Mouse (Mus musculus) urinary bladder, postnatal 4 days (tissue): Measurements from ENCODE around the gene Tapbpl.
"Not testable (repeated sequence)": the region's sequence is repeated elsewhere in the genome, so short reads cannot be mapped to it uniquely, and the experiment has no call there.

ENCODE experiments used
- DNase-seq, 2 experiments: peaks; one replicate each; pipeline ENCODE4 v3.0.0; 2021 to 2022; ENCODE audit warnings: low spot score in 2 of 2

Tapbpl gene

GRCm38 (mm10) chr6:125231117-125232044 is at the start of gene Tapbpl:
TSS of gene Tapbpl (minus strand) at chr6:125231860.
- peak in 1 of 2 experiments; percentile 44 for DNase-seq

DNA sequence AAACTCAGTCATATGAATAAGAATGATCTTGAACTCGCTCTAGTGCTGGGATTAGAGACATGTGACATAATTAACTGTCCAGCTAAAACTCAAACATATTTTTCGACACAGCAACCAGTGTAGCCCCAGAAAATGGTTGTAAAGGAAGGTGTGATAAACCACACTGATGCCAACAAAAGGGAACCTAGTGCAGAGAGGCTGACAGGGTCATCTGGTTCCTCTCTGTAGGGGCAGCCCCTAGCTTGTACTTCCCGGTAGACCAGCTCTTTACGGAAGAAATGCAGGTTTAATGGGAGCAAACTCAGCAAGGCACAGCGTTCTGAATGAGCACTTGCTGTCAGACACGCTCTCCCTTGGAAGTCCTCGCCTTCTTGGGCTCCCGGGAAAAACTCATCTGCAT is 48.1 kb upstream of the Tapbpl start:
- DNase-seq = no peak

DNA sequence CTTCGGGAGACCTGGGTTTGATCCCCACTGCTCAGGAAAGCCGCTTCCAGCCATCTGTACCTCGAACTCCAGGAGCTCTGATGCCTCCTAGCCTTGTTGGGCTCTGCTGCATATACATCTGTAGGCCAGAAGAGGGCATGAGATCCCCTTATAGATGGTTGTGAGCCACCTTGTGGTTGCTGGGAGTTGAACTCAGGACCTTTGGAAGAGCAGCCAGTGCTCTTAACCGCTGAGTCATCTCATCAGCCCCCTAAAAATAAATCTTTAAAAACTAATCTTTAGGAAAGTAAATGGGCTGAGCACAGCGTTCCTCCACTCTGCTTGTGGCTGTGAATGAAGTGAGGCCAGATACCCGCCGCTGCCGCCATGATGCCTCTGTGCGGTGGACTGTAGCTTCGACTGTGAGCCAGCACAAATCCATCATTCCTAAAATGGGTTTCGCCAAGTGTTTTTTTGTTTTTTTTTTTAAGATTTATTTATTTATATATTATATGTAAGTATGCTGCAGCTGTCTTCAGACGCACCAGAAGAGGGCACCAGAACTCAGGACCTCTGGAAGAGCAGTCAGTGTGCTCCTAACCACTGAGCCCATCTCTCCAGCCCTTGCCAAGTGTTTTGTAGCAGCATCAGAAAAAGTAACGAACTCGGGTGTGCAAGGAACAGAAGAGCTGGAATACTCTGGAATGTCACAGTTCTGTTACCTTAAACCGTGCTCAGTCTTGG is 43.3 kb upstream of the Tapbpl start:
- DNase-seq = peak; percentile 47 to 65

GRCm38 (mm10) chr6:125272228-125272785 is 40.6 kb upstream of the Tapbpl start:
- no peak for DNase-seq

DNA sequence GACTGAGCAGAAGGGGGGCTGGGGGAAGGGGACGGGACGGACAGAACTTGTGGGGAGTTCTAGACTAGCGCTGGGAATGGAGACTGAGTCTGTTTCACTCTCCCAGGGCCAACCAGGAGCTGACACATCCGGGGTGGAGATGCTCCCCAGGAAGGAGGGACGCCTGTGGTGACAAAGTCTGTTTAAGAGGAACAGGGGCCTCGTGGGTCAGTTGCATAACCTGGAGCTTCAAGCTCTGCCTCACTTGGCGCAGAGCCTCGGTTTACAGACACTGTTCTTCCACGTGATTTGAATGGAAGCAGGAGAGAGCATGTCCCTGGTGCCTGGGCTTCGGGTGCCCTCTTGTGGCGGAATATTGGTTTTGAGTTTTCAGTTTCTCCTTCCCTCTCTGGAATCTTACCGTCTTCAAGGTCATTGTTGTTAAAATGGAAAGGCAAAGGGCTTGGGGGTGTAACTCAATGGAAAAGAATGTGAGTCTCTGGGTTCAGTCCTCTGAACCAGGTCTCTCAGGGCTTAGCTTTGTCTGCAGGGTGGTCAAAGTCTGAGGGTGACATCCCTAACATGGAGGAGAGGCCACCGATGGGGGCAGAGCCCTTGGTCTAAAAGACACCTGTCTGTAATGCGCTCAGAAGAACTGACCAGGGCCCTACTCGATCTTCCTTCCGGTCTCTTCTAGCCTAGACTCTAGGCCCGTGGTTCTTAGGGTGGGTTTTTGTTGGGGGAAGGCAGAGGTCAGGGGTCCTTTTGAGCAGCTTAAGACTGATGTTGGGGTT is 40.0 kb upstream of the Tapbpl start:
- peak; percentile 82 to 93 for DNase-seq

DNA sequence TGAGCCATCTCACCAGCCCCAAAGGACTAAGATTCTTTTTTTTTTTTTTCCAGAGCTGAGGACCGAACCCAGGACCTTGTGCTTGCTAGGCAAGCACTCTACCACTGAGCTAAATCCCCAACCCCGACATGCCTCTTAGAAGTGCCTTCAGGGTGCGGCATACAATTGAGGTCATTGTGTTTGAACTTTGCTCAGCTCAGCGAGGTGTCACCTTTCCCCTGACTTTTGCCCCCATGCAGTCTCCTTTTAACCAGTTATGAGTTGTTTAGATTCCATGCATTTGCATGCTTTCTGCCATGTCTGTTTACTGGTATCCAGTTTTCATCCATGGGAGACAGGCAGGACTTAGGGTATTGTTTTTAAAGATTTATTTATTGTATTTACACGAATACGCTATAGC is 37.1 kb upstream of the Tapbpl start:
- DNase-seq = no peak

GRCm38 (mm10) chr6:125267469-125267868 is 35.8 kb upstream of the Tapbpl start:
- no peak for DNase-seq

DNA sequence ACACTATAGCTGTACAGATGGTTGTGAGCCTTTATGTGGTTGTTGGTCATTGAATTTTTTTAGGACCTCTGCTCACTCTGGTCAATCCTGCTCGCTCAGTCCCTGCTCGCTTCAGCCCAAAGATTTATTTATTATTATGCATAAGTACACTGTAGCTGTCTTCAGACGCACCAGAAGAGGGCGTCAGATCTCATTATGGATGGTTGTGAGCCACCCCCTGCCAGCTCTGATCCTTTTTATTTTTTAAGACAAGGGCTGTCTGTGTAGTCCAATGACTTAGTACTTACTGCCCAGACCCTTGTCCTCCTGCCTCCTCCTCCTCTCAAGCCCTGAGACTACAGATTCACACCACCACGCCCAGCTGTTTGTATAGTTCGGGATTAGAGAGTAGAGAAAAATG is 34.9 kb upstream of the Tapbpl start:
- not testable (repeated sequence) for DNase-seq

GRCm38 (mm10) chr6:125266091-125266490 is 34.4 kb upstream of the Tapbpl start:
- no peak for DNase-seq

- no peak for DNase-seq
These were observed 33.6 kb upstream of the Tapbpl start for GRCm38 (mm10) chr6:125265239-125265638.

DNA sequence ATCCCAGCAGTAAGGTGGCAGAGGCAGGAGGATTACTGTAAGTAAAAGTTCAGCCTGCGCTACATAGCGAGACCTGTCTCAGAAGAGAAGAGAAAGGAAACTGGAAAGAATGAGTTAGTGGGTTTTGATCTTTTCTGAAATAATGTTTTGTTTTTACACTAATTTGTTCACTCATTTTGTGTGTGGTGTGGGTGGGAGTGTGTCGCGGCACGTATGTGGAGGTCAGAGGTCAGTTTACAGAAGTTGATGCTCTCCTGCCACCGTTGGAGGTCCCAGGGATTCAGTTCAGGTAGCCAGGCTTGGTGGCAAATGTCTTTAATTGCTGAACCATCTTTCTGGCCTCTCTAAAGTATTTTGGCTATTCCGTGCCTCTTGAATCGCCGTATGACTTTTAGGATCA is 32.6 kb upstream of the Tapbpl start:
- no peak for DNase-seq

- no peak for DNase-seq
These were observed 28.4 kb upstream of the Tapbpl start for GRCm38 (mm10) chr6:125260006-125260555.

- DNase-seq = no peak
These were observed 24.7 kb upstream of the Tapbpl start for GRCm38 (mm10) chr6:125256222-125256966.

DNA sequence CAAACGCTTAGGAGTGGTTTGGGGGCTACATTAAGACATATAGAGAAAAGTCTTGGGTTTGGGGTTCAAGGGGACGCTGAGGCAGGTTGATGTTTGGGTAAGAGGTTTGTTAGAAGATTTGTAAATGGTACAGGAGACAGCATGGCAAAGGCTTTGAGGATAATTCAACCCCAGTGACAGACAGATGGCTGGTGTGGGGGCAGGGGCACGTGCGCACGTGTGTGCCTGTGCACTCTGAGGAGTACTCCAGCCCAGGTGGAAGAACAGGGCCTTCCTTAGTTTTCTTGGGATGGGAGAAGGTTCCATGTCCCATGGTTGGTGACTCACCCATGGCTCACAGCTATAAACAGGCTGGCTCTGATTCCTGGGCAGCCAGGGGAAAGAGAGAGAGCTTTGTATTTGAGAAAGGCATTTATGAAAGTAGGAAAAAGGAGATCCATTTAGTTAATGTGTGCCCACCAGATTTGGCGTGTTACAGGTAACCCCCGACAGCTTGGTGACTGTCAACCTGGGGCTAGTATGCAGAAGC is 23.9 kb upstream of the Tapbpl start:
- DNase-seq = no peak

DNA sequence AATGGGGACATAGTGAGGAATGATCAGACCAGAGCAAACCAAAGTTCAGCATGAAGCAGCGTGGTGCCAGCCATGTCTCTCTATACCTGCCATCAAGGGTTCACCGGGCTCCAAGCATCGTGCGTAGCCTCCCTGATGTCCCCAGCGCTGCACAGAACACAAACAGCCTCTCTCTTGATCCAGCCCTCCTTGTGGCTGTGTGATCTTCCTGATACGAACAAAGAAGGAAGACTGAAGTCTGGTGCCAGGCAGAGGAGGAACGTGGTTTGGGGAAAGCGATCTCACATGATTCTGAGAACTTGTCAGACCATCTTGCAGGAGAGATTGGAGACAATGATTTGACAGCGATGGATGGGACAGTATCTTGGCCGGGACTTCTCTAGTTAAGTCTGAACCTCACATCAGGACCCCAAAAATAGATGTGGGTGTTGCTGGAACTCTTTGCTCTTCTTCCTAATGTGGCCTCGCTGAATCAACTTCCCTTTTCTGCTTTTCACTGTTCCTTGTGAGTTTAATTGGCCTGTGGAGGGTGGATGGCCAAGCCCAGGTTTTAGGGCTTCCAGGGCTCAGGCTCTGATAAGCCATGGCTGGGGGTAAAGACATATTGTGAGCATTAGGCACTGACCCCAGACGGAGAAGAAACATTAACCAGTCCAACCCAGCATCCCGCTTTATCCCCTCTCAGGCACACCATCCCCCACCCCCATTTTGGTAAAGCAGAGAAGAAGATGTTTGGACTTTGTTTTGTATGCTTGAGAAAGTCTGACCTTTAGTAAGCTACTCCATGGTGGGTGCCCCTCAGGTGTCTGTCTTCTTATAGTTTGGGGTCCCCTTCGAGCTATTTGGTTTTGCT is 22.4 kb upstream of the Tapbpl start:
- DNase-seq = no peak

- DNase-seq = no peak
These were observed 21.1 kb upstream of the Tapbpl start for GRCm38 (mm10) chr6:125252711-125253110.

- DNase-seq = no peak
These were observed 20.6 kb upstream of the Tapbpl start for GRCm38 (mm10) chr6:125252285-125252684.

DNA sequence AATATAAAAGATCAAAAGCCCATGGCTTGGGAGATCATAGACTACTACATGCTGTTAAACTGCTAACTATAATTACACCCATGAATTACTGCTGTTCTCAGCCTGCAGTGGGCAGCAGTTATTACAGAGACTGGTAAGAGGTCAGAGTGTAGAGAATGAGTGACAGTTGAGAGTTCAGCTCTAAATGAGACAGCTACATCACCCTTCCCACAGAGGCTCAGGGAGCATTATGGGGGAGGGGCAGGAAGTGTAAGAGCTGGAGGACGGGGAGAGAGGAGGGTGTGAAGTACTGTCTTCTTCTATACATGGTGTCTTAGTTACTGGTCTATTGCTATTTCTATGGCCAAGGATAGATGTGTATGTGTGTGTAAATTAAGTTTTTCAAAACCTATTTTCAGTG is 12.9 kb upstream of the Tapbpl start:
- DNase-seq = no peak

- no peak for DNase-seq
These were observed 9.9 kb upstream of the Tapbpl start for GRCm38 (mm10) chr6:125241566-125241965.

- DNase-seq = no peak
These were observed 9.0 kb upstream of the Tapbpl start for GRCm38 (mm10) chr6:125240617-125241016.
